Mouse (Mus musculus): ENCODE data around the gene Gm10647. TPM values are rescaled to one million over a fixed set of nuclear protein-coding genes. Genes with fewer than 3 reads are reported as not detected.
"Not testable (repeated sequence)": the region's sequence is repeated elsewhere in the genome, so short reads cannot be mapped to it uniquely, and the experiment has no call there.

The Gm10647 gene
- polyA plus RNA-seq, 1 experiment = 0.05 TPM

- DNase-seq (ENCODE audit: low read depth in 1 of 2, low spot score in 2 of 2) = peak in 1 of 2 experiments; percentile 14
- no peak overlapping the region for H3K27ac ChIP-seq (ENCODE audit: insufficient read depth, low read length)
- no peaks in the 10 kb centered on the region for H3K4me1 ChIP-seq (ENCODE audit: control insufficient read depth, insufficient read depth, insufficient read length)
- H3K36me3 ChIP-seq (ENCODE audit: control insufficient read depth, insufficient read depth, low read length) = no peaks in the 10 kb centered on the region
- no peaks in the 10 kb centered on the region for H3K27me3 ChIP-seq (ENCODE audit: control insufficient read depth, insufficient read depth, low read length)
- TF ChIP-seq CTCF (IDR thresholded peaks at IDR 0.05; ENCODE audit: extremely low read depth, insufficient read depth, insufficient read length, insufficient replicate concordance) = no peak
- no peak for TF ChIP-seq POLR2A (IDR thresholded peaks at IDR 0.05; ENCODE audit: low read depth, low read length)
- H3K4me3 ChIP-seq (ENCODE audit: extremely low read depth, insufficient read depth, insufficient read length) = no peak overlapping the region
- WGBS = 20% methylated on average over 2 of the region's 2 CpGs
These were observed 9.0 kb upstream of the Gm10647 start for GRCm38 (mm10) chr9:66787821-66788220.

- Histone ChIP-seq H3K4me1 (ENCODE audit: control insufficient read depth, insufficient read depth, insufficient read length) (no peaks in the 10 kb centered on the region), H3K27me3 (ENCODE audit: control insufficient read depth, insufficient read depth, low read length) (0 out of 2 replicates have a peak, but pooled peaks cover 1% of the 10 kb centered on the region), H3K4me3 (ENCODE audit: extremely low read depth, insufficient read depth, insufficient read length) (peak overlapping the region; percentile 90), H3K27ac (ENCODE audit: insufficient read depth, low read length) (peak overlapping the region; percentile 60; the same call in 1 of the 2 replicates), H3K36me3 (ENCODE audit: control insufficient read depth, insufficient read depth, low read length) (no peaks in the 10 kb centered on the region)
- WGBS = 5% methylated on average over 43 of the region's 43 CpGs
- TF ChIP-seq POLR2A (IDR thresholded peaks at IDR 0.05; ENCODE audit: low read depth, low read length) = no peak
- TF ChIP-seq CTCF (IDR thresholded peaks at IDR 0.05; ENCODE audit: extremely low read depth, insufficient read depth, insufficient read length, insufficient replicate concordance) = no peak
- no peak for DNase-seq (ENCODE audit: low read depth in 1 of 2, low spot score in 2 of 2)
These were observed 2.0 kb upstream of the Gm10647 start for GRCm38 (mm10) chr9:66794629-66795463.

- no peaks in the 10 kb centered on the region for H3K4me1 ChIP-seq (ENCODE audit: control insufficient read depth, insufficient read depth, insufficient read length)
- H3K27ac ChIP-seq (ENCODE audit: insufficient read depth, low read length) = peak within 1 kb of the TSS; percentile 72
- H3K4me3 ChIP-seq (ENCODE audit: extremely low read depth, insufficient read depth, insufficient read length) = peak within 1 kb of the TSS; percentile 90
- TF ChIP-seq POLR2A (IDR thresholded peaks at IDR 0.05; ENCODE audit: low read depth, low read length) (no peak), CTCF (IDR thresholded peaks at IDR 0.05; ENCODE audit: extremely low read depth, insufficient read depth, insufficient read length, insufficient replicate concordance) (no peak)
- H3K27me3 ChIP-seq (ENCODE audit: control insufficient read depth, insufficient read depth, low read length) = 0 out of 2 replicates have a peak, but pooled peaks cover 1% of the 10 kb centered on the region
- H3K36me3 ChIP-seq (ENCODE audit: control insufficient read depth, insufficient read depth, low read length) = no peaks in the 10 kb centered on the region
- DNase-seq (ENCODE audit: low read depth in 1 of 2, low spot score in 2 of 2) = peak; percentile 84 to 86
- WGBS = under 1% methylated on average over 41 of the region's 42 CpGs
These were observed 1.1 kb upstream of the Gm10647 start, which contains the start of gene Aph1b for GRCm38 (mm10) chr9:66795464-66796324. Aph1b (minus strand) TSS chr9:66795490.

- WGBS = 66% methylated on average over 12 of the region's 12 CpGs
- H3K4me1 ChIP-seq (ENCODE audit: control insufficient read depth, insufficient read depth, insufficient read length) = peaks cover 2% of the 10 kb centered on the region; the same call in 1 of the 2 replicates
- H3K4me3 ChIP-seq (ENCODE audit: extremely low read depth, insufficient read depth, insufficient read length) = no peak overlapping the region
- H3K27ac ChIP-seq (ENCODE audit: insufficient read depth, low read length) = no peak overlapping the region
- H3K36me3 ChIP-seq (ENCODE audit: control insufficient read depth, insufficient read depth, low read length) = no peaks in the 10 kb centered on the region
- peaks cover 1% of the 10 kb centered on the region; the same call in 1 of the 2 replicates for H3K27me3 ChIP-seq (ENCODE audit: control insufficient read depth, insufficient read depth, low read length)
- DNase-seq (ENCODE audit: low read depth in 1 of 2, low spot score in 2 of 2) = no peak
- no peak for TF ChIP-seq CTCF (IDR thresholded peaks at IDR 0.05; ENCODE audit: extremely low read depth, insufficient read depth, insufficient read length, insufficient replicate concordance)
- no peak for TF ChIP-seq POLR2A (IDR thresholded peaks at IDR 0.05; ENCODE audit: low read depth, low read length)
These were observed 5.1 kb downstream of the Gm10647 start for GRCm38 (mm10) chr9:66801947-66802346.

GRCm38 (mm10) chr9:66805951-66806350 lies 9.1 kb downstream of the Gm10647 start:
- H3K4me3 ChIP-seq (ENCODE audit: extremely low read depth, insufficient read depth, insufficient read length); DNase-seq (ENCODE audit: low read depth in 1 of 2, low spot score in 2 of 2); H3K27ac ChIP-seq (ENCODE audit: insufficient read depth, low read length); H3K36me3 ChIP-seq (ENCODE audit: control insufficient read depth, insufficient read depth, low read length); H3K27me3 ChIP-seq (ENCODE audit: control insufficient read depth, insufficient read depth, low read length); H3K4me1 ChIP-seq (ENCODE audit: control insufficient read depth, insufficient read depth, insufficient read length): not testable (repeated sequence)
- WGBS = 19% methylated on average over 32 of the region's 37 CpGs

- no peaks in the 10 kb centered on the region for H3K4me1 ChIP-seq (ENCODE audit: control insufficient read depth, insufficient read depth, insufficient read length)
- no peak for TF ChIP-seq CTCF (IDR thresholded peaks at IDR 0.05; ENCODE audit: extremely low read depth, insufficient read depth, insufficient read length, insufficient replicate concordance)
- no peak for TF ChIP-seq POLR2A (IDR thresholded peaks at IDR 0.05; ENCODE audit: low read depth, low read length)
- 54% methylated on average over 2 of the region's 2 CpGs for WGBS
- no peak overlapping the region for H3K27ac ChIP-seq (ENCODE audit: insufficient read depth, low read length)
- H3K27me3 ChIP-seq (ENCODE audit: control insufficient read depth, insufficient read depth, low read length) = no peaks in the 10 kb centered on the region
- no peak for DNase-seq (ENCODE audit: low read depth in 1 of 2, low spot score in 2 of 2)
- H3K36me3 ChIP-seq (ENCODE audit: control insufficient read depth, insufficient read depth, low read length) = no peaks in the 10 kb centered on the region
- H3K4me3 ChIP-seq (ENCODE audit: extremely low read depth, insufficient read depth, insufficient read length) = no peak overlapping the region
These were observed 16.6 kb downstream of the Gm10647 start for GRCm38 (mm10) chr9:66813392-66813791.
